Mouse (Mus musculus): ENCODE measurements around the gene Ncoa7. TPM values are rescaled to one million over a fixed set of nuclear protein-coding genes. Genes with fewer than 3 reads are reported as not detected.

The Ncoa7 gene
- total RNA-seq, 2 experiments from 2014 or later: 20.8 to 25.6 TPM

- no peak for ATAC-seq (replicated peaks; ENCODE audit: low FRiP score, low TSS enrichment, poor library complexity, severe bottlenecking)
Observed at GRCm38 (mm10) chr10:30618918-30619210, 184.3 kb downstream of the Ncoa7 start.

- ATAC-seq (replicated peaks; ENCODE audit: low FRiP score, low TSS enrichment, poor library complexity, severe bottlenecking): peak; percentile 98
Observed at GRCm38 (mm10) chr10:30618091-30618917, 184.8 kb downstream of the Ncoa7 start.

- no peak for ATAC-seq (replicated peaks; ENCODE audit: low FRiP score, low TSS enrichment, poor library complexity, severe bottlenecking)
Observed at GRCm38 (mm10) chr10:30613039-30613438, 190.1 kb downstream of the Ncoa7 start.

DNA sequence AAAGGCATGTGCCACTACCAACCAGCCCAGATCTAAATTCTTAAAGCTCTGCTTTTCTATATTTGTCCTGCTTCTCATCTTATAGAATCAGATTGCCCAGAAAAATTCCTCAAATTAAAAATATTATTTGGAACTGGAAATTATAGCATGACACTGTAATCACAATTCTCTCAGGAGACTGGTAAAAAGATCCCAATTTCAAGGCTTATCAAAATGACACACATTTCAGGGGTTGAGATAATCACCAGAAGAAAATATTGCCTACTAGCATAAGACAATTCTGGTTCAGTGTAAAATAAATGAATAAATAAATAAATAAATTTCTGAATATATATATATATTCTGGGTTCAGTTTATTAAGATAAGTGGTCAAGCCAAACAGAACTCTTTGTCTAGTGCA is 193.5 kb downstream of the Ncoa7 start:
- no peak; the same call in 1 of the 2 replicates for ATAC-seq (replicated peaks; ENCODE audit: low FRiP score, low TSS enrichment, poor library complexity, severe bottlenecking)

- ATAC-seq (replicated peaks; ENCODE audit: low FRiP score, low TSS enrichment, poor library complexity, severe bottlenecking): no peak
Observed at GRCm38 (mm10) chr10:30608109-30608508, 195.0 kb downstream of the Ncoa7 start.

DNA sequence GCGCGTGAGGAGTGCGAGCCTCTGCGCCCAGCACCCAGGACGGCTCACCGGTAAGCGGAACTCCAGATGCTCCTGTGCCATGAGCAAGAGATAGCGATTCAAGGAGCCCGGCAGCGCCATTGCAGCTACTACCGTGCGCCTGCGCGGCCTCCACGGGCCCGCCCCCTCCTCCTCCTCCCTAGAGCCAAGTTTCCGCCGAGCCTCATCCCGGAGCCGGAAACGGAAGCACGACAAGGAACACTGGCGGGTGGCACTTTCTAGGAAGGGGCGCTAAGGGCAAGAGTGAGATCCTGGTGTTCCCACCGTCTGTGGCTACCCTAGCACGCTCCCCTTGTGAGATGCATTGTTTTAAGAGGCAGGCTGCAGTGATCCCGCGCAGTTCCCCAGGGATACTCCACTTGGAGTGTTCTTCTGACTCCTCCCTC is 202.6 kb downstream of the Ncoa7 start, which contains the start of gene Trmt11:
Gene Trmt11, minus strand, starts transcription at position 208 of the 425 bp plus-strand sequence.
- peak; percentile 96 for ATAC-seq (replicated peaks; ENCODE audit: low FRiP score, low TSS enrichment, poor library complexity, severe bottlenecking)

- ATAC-seq (replicated peaks; ENCODE audit: low FRiP score, low TSS enrichment, poor library complexity, severe bottlenecking): peak; percentile 73
Observed at GRCm38 (mm10) chr10:30600094-30600534, 203.0 kb downstream of the Ncoa7 start.

DNA sequence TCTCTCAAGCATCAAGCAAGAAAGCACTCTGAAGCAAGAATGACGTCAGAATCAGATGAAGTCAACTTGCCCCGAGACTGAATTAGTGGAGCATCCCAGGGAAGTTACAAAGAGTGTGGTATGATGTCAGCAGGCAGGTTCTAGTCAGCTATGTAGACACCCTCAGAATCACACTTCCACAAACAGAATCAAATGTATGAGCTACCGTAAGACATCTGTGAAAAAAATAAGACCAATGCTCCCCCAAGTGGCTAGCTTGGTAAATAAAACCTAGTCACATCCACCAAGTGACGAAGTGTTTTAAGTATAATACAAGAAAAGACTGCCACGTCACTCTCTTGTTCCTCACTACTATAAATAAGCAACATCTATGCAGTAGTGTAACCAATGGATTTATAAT is 216.1 kb downstream of the Ncoa7 start:
- ATAC-seq (replicated peaks; ENCODE audit: low FRiP score, low TSS enrichment, poor library complexity, severe bottlenecking): peak; percentile 55; the same call in 1 of the 2 replicates

- peak; percentile 65; the same call in 1 of the 2 replicates for ATAC-seq (replicated peaks; ENCODE audit: low FRiP score, low TSS enrichment, poor library complexity, severe bottlenecking)
Observed at GRCm38 (mm10) chr10:30585691-30586090, 217.4 kb downstream of the Ncoa7 start.

Other genes starting within 250 kb of the Ncoa7 start
- 34.8 and 46.2 TPM in 2 replicates for gene Trmt11, start 202.6 kb downstream of the Ncoa7 start, total RNA-seq (2014; fragmentation: Nextera tagmentation)
- 37.8 and 45.0 TPM in 2 replicates for gene Trmt11, start 202.6 kb downstream of the Ncoa7 start, total RNA-seq (2017)
- 13.0 and 15.8 TPM in 2 replicates for gene Hint3, start 173.7 kb downstream of the Ncoa7 start, total RNA-seq (2014; fragmentation: Nextera tagmentation)
- 4.5 and 13.7 TPM in 2 replicates for gene Hint3, start 173.7 kb downstream of the Ncoa7 start, total RNA-seq (2017)
- gene Hey2, start 39.5 kb upstream of the Ncoa7 start, total RNA-seq (2014; fragmentation: Nextera tagmentation): not detected in 2 replicates
- not detected in 2 replicates for gene Hey2, start 39.5 kb upstream of the Ncoa7 start, total RNA-seq (2017)